Mouse (Mus musculus) kidney, embryonic 14.5 days (tissue): ENCODE measurements around the gene Ehmt1. TPM values are rescaled to one million over a fixed set of nuclear protein-coding genes. Genes with fewer than 3 reads are reported as not detected.

ENCODE experiments used
- ATAC-seq: fragments of 200-750 bp; cut with Nextera tagmentation; 2 replicates; pipeline ENCODE4 v1.8.0; 2017; ENCODE audit warnings: moderate number of reproducible peaks, mild to moderate bottlenecking, moderate TSS enrichment, moderate library complexity; ENCODE audit not compliant: low FRiP score, low TSS enrichment
- H3K27ac ChIP-seq: fragments of 300-500 bp; sonication (generic); 2 replicates; pipeline ENCODE4 v1.5.1; 2014; ENCODE audit warnings: low read depth, mild to moderate bottlenecking, low read length, moderate library complexity, mixed read lengths
- H3K27me3 ChIP-seq: fragments of 300-500 bp; sonication (generic); 2 replicates; pipeline ENCODE4 v1.6.1; 2014; ENCODE audit warnings: mild to moderate bottlenecking, low read length; ENCODE audit not compliant: control insufficient read depth, insufficient read depth
- H3K36me3 ChIP-seq: fragments of 300-500 bp; sonication (generic); 2 replicates; pipeline ENCODE4 v1.6.1; 2014; ENCODE audit warnings: low read length, mixed read lengths; ENCODE audit not compliant: control insufficient read depth, insufficient read depth
- H3K4me1 ChIP-seq: fragments of 300-500 bp; sonication (generic); 2 replicates; pipeline ENCODE4 v1.6.1; 2014; ENCODE audit warnings: low read length, mixed read lengths; ENCODE audit not compliant: control insufficient read depth, insufficient read depth
- H3K4me2 ChIP-seq: fragments of 300-500 bp; sonication (generic); replicated peaks from 2 replicates; pipeline ENCODE4 v1.6.1; 2014; ENCODE audit warnings: low read depth, mild to moderate bottlenecking, low read length
- H3K4me3 ChIP-seq: fragments of 300-500 bp; sonication (generic); 2 replicates; pipeline ENCODE4 v1.5.1; 2014; ENCODE audit warnings: mild to moderate bottlenecking, low read length
- H3K9ac ChIP-seq: fragments of 300-500 bp; sonication (generic); 2 replicates; pipeline ENCODE4 v1.6.1; 2014; ENCODE audit warnings: low read depth, mild to moderate bottlenecking, low read length, moderate library complexity
- H3K9me3 ChIP-seq: fragments of 300-500 bp; sonication (generic); 2 replicates; pipeline ENCODE4 v1.6.1; 2016; ENCODE audit warnings: low read length; ENCODE audit not compliant: control insufficient read depth
- WGBS: fragments of 180-500 bp; shearing (Covaris S2); extraction: QIAGEN DNeasy Blood & Tissue Kit; methylation state at CpG from one replicate; pipeline ENCODE4 v1.1.7; 2014; 5-methylcytosine and 5-hydroxymethylcytosine counted together
- polyA plus RNA-seq: library from polyadenylated mRNA; unstranded; fragments of >200 nt; fragmentation: Nextera tagmentation; extraction: Ambion mirVana; gene quantifications from 2 replicates; pipeline ENCODE4 v1.2.1, GENCODE M21; 2014

The Ehmt1 gene
- polyA plus RNA-seq, 1 experiment from 2014 or later, result 101 TPM

DNA sequence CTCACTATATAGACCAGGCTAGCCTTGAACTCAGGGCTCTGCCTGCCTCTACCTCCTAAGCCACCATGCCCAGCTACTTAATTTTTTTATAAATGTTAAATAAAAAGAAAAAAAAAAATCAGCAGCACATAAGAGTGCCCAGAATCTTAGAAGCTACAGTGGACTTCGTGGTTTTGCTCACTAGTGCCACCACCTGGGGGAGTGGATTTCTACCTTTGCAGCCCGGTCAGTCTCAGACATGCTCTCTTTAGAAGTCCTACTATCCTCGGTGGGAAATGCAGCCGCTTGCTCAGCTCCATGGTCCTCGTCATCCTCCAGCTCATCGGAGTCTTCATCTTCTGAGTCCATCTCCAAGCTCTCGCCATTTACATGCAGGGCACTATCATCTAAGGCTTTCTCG is 56.4 kb downstream of the Ehmt1 start:
- Histone ChIP-seq H3K4me2 (no peak overlapping the region), H3K4me3 (no peak overlapping the region), H3K9me3 (no peaks in the 10 kb centered on the region), H3K36me3 (peaks cover 57% of the 10 kb centered on the region), H3K4me1 (no peaks in the 10 kb centered on the region), H3K27ac (no peak overlapping the region), H3K27me3 (no peaks in the 10 kb centered on the region), H3K9ac (no peak overlapping the region)
- WGBS, result 91% methylated on average over 8 of the region's 8 CpGs
- no peak for ATAC-seq

DNA sequence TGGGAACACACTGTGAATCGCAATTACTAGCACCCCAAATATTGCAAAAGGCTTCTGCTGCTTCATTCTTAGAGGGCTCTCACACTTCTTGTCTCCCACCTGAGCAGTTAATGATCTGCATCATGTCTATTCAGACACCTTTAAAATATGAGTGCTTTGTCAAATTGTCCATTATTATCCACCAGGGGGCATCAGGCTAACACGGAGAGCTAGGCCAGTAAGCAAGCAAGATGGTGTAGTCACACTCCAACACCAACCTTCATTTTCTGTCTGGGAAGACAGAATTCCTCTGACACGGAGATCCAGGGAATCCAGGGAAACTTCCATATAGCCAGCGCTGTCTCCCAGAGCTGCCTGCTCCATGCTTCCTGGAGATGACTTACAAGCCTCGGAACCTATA is 67.0 kb downstream of the Ehmt1 start:
- H3K36me3 ChIP-seq, result peaks cover 74% of the 10 kb centered on the region
- no peaks in the 10 kb centered on the region for H3K9me3 ChIP-seq
- no peak overlapping the region for H3K4me3 ChIP-seq
- H3K27ac ChIP-seq, result no peak overlapping the region
- H3K27me3 ChIP-seq, result no peaks in the 10 kb centered on the region
- no peaks in the 10 kb centered on the region for H3K4me1 ChIP-seq
- H3K4me2 ChIP-seq, result no peak overlapping the region
- no peak for ATAC-seq
- H3K9ac ChIP-seq, result no peak overlapping the region
- 79% methylated on average over 5 of the region's 5 CpGs for WGBS

DNA sequence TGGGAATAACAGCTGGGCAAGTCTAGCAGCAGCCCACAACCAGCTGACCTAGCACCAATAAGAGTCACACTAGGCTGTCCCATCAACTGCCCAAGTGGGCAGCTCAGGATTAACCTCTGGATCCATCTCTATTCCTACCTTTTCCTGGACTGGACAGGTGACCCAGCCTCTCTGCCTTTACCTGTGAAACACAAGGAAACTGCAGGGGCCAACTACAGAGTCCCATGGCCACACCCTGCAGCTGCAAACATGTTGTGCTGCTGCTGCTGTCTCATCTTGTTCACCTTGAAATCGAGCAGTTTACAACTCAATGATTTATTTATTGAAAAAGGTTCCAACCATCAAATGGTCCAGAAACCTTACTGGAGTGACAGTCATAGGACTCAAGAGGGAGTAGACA is 72.9 kb downstream of the Ehmt1 start:
- WGBS, result 87% methylated on average over 1 of the region's 1 CpGs

DNA sequence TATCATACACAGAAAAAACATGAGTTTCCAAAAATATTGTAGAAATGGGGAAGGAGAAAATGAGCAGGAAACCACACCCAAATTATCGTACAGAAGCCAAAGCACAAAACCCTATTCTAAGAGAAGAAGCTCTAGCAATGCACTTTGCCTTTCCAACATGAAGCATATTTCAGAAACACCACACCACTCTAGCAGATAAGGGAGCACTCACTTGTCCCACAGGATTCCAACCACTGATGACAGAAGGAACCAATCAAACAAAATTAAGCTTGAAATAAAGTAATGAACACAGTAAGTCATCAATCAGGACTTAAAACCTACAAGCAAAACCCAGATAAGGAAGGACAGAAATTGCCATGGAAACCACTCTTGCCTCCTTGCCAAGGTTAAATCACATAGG is 74.2 kb downstream of the Ehmt1 start:
- H3K4me3 ChIP-seq, result no peak overlapping the region
- no peak for ATAC-seq
- H3K27me3 ChIP-seq, result no peaks in the 10 kb centered on the region
- H3K9ac ChIP-seq, result no peak overlapping the region
- H3K4me1 ChIP-seq, result no peaks in the 10 kb centered on the region
- H3K9me3 ChIP-seq, result no peaks in the 10 kb centered on the region
- H3K36me3 ChIP-seq, result peaks cover 55% of the 10 kb centered on the region
- H3K27ac ChIP-seq, result no peak overlapping the region
- no peak overlapping the region for H3K4me2 ChIP-seq
- WGBS, result 86% methylated on average over 1 of the region's 1 CpGs

More for the DNA sequence above, 72.9 kb downstream of the Ehmt1 start:
- no peak overlapping the region for H3K4me3 ChIP-seq
- no peaks in the 10 kb centered on the region for H3K27me3 ChIP-seq
- no peak overlapping the region for H3K9ac ChIP-seq
- no peak overlapping the region for H3K27ac ChIP-seq
- no peaks in the 10 kb centered on the region for H3K4me1 ChIP-seq
- peaks cover 61% of the 10 kb centered on the region for H3K36me3 ChIP-seq
- no peak for ATAC-seq
- no peak overlapping the region for H3K4me2 ChIP-seq
- no peaks in the 10 kb centered on the region for H3K9me3 ChIP-seq

DNA sequence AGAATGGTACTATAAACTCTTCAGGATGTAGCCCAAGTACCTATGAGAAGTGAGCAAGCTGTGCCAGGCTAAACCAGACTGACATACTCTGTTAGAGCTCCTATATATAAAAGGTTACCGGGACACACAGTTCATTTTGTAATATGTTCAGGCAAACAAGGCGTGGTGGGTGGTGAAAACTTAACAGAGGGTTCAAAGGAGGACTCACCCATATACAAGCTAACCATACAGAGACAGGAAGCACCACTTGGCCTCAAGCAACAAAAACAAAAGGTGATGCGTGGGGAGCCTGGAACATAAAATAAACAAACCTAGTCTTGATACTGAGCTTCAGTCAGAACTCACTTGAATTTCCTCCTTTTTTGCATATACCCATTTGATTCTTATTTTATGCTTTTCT is 88.8 kb downstream of the Ehmt1 start:
- WGBS, result 85% methylated on average over 3 of the region's 3 CpGs
- H3K4me1 ChIP-seq, result no peaks in the 10 kb centered on the region

DNA sequence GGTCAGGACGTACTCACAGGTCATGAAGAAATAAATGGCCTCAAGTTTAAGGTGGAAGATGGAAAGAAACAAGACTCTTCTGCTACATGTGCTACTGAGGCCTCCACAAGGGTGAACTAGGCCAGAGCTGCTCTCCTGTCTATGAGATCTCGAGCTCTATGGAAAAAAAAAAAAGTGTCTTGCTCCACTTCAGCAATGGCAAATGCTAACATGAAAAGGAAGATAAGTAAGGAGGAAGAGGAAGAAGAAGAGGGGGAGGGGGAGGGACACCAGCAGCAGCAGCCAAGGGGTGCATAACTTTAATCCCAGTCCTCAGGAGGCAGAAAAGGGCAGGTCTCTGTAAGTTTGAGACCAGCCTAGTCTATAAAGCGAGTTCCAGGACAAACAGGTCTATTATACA is 109.7 kb downstream of the Ehmt1 start:
- Histone ChIP-seq H3K4me3 (no peak overlapping the region), H3K4me1 (no peaks in the 10 kb centered on the region), H3K27me3 (no peaks in the 10 kb centered on the region), H3K9ac (no peak overlapping the region), H3K9me3 (no peaks in the 10 kb centered on the region), H3K27ac (no peak overlapping the region), H3K36me3 (peaks cover 73% of the 10 kb centered on the region), H3K4me2 (no peak overlapping the region)
- 79% methylated on average over 3 of the region's 3 CpGs for WGBS
- no peak for ATAC-seq

More for the DNA sequence above, 88.8 kb downstream of the Ehmt1 start:
- Histone ChIP-seq H3K9me3 (no peaks in the 10 kb centered on the region), H3K27me3 (no peaks in the 10 kb centered on the region), H3K9ac (no peak overlapping the region), H3K4me2 (no peak overlapping the region), H3K27ac (no peak overlapping the region), H3K4me3 (no peak overlapping the region), H3K36me3 (peaks cover 56% of the 10 kb centered on the region)
- ATAC-seq, result no peak

DNA sequence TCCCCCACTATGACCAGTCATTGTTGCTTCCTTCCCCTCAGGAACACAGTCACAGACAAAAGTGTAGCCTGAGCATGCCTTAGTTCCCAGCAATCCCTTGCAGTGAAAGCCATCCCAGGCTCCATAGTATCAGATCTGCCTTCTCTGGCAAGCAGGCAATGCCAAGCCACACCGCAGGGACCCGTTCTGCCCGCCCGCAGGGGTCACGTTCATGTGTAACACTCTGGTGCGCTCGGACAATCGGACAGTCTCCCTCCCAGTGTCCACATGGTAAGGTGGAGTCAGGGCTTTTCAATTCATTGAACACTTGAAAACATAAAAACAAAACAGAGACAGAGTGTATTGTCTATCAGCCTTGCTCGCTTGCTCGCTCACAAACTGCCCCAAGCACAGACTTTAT is 111.7 kb downstream of the Ehmt1 start:
- 96% methylated on average over 10 of the region's 10 CpGs for WGBS
- no peak overlapping the region for H3K4me3 ChIP-seq
- no peak overlapping the region for H3K4me2 ChIP-seq
- ATAC-seq, result no peak
- H3K9ac ChIP-seq, result no peak overlapping the region
- no peaks in the 10 kb centered on the region for H3K4me1 ChIP-seq
- no peaks in the 10 kb centered on the region for H3K9me3 ChIP-seq
- no peak overlapping the region for H3K27ac ChIP-seq
- peaks cover 77% of the 10 kb centered on the region for H3K36me3 ChIP-seq
- no peaks in the 10 kb centered on the region for H3K27me3 ChIP-seq

DNA sequence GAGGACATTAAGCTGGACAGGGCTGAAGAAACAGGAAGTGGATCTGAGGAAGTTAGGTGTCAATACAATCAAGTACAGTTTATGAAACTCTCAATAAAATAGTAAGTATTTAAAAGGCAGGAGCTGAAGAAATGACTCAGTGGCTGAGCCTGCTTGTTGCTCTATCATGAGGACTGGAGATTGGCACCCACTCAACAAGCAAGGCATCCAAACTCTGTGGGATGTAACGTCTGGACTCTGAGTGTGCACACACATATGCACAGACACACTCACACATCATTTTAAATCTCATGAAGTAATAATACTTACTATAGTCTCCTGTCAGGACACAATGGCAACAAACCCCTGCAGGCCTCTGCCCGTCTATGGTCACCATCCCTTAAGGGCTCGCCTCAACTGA is 112.4 kb downstream of the Ehmt1 start:
- no peak overlapping the region for H3K27ac ChIP-seq
- H3K4me2 ChIP-seq, result no peak overlapping the region
- peaks cover 77% of the 10 kb centered on the region for H3K36me3 ChIP-seq
- WGBS, result 95% methylated on average over 3 of the region's 3 CpGs
- no peaks in the 10 kb centered on the region for H3K9me3 ChIP-seq
- H3K4me1 ChIP-seq, result no peaks in the 10 kb centered on the region
- no peak overlapping the region for H3K4me3 ChIP-seq
- no peaks in the 10 kb centered on the region for H3K27me3 ChIP-seq
- ATAC-seq, result no peak
- H3K9ac ChIP-seq, result no peak overlapping the region

DNA sequence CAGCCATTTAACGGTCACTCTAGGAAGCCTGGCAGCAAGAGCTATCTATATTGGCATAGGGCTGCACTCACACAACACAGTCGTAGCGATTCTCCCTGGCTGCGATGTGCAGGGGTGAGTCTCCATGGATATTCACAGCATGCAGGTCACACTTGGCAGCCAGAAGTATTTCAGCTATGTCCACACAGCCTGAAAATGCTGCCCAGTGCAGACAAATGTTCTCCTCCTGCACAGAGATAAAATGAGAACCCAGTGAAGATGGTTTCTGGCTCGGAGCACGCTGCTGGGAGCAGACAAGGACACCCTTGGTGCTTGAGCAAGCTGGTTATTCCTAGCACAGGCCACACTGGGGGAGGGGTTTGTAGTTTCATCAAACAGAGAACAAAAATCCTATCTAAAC is 113.3 kb downstream of the Ehmt1 start:
- ATAC-seq, result no peak
- no peak overlapping the region for H3K4me2 ChIP-seq
- H3K4me3 ChIP-seq, result no peak overlapping the region
- H3K36me3 ChIP-seq, result peaks cover 85% of the 10 kb centered on the region
- H3K27me3 ChIP-seq, result no peaks in the 10 kb centered on the region
- WGBS, result 96% methylated on average over 6 of the region's 6 CpGs
- no peaks in the 10 kb centered on the region for H3K4me1 ChIP-seq
- H3K27ac ChIP-seq, result no peak overlapping the region
- H3K9ac ChIP-seq, result no peak overlapping the region
- no peaks in the 10 kb centered on the region for H3K9me3 ChIP-seq

DNA sequence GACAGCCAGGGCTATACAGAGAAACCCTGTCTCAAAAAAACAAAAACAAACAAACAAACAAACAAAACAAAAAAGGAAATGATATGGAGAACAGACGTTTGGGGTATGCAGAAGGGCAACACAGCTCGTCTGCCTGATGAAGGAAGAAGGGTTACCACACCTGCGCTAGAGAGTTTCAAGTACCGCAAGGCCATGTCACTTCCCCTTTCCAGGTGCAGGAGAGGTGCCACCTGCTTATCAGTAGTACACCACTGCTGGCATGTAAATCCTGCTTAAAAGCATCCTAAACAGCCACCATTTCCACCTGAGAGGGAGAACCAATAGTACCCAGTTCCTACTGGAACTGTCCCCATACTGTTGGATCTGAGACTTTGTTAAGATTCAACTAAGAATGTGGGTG is 113.8 kb downstream of the Ehmt1 start:
- Histone ChIP-seq H3K27ac (no peak overlapping the region), H3K4me2 (no peak overlapping the region), H3K4me3 (no peak overlapping the region), H3K9ac (no peak overlapping the region), H3K9me3 (no peaks in the 10 kb centered on the region), H3K27me3 (no peaks in the 10 kb centered on the region), H3K36me3 (peaks cover 85% of the 10 kb centered on the region), H3K4me1 (no peaks in the 10 kb centered on the region)
- no peak for ATAC-seq
- WGBS, result 96% methylated on average over 4 of the region's 4 CpGs
